Mouse (Mus musculus) frontal cortex, adult (tissue): Measurements from ENCODE around the gene Slco1a6.

Experiments used
- ATAC-seq: cut with Nextera tagmentation; 2 replicates; pipeline ENCODE4 v1.9.2; 2017; ENCODE audit warnings: mild to moderate bottlenecking, moderate library complexity, mixed read lengths; ENCODE audit not compliant: low TSS enrichment

Slco1a6 gene

DNA sequence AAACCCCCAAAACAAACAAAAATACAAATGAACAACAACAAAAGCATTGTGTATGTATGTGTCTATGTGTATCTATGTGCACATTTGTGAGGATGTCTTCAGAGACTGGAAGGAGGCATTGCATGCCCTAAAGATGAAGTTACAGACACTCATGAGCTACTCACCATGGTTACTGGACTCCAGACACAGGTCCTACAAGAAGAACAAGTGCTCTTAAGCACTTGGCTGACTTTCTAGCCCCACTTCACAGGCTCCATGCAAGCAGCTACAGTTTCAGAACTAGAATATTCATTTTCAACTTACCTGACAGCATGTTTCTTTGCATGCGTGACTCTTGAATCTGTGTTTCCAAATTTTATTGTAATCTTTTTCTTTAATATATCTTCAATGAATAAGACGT is 172.6 kb downstream of the Slco1a6 start:
- ATAC-seq = no peak
